Mouse (Mus musculus) spleen, adult 2 months (tissue): ENCODE measurements around the gene Gfer. TPM values are rescaled to one million over a fixed set of nuclear protein-coding genes. Genes with fewer than 3 reads are reported as not detected.
"Not testable (repeated sequence)": the region's sequence is repeated elsewhere in the genome, so short reads cannot be mapped to it uniquely, and the experiment has no call there.

Experiments
- DNase-seq, 2 experiments: peaks; one replicate each; pipeline versions ENCODE4 v3.0.0 to v3.0.0-alpha.2; 2012 to 2021; ENCODE audit warnings: low spot score in 2 of 2, low read depth in 1 of 2
- H3K27ac ChIP-seq: fragments of 200-500 bp; 2 replicates; pipeline ENCODE4 v1.5.1; 2012; ENCODE audit warnings: low read length, inconsistent platforms; ENCODE audit not compliant: insufficient read depth
- H3K27me3 ChIP-seq: fragments of 200-500 bp; 2 replicates; pipeline ENCODE4 v1.6.1; 2012; ENCODE audit warnings: mild to moderate bottlenecking, moderate library complexity, low read length, inconsistent platforms; ENCODE audit not compliant: control insufficient read depth, insufficient read depth
- H3K36me3 ChIP-seq: fragments of 200-500 bp; 2 replicates; pipeline ENCODE4 v1.6.1; 2012; ENCODE audit warnings: mild to moderate bottlenecking, low read length, inconsistent platforms; ENCODE audit not compliant: control insufficient read depth, insufficient read depth
- H3K4me1 ChIP-seq: fragments of 200-500 bp; 2 replicates; pipeline ENCODE4 v1.6.1; 2011; ENCODE audit warnings: inconsistent platforms; ENCODE audit not compliant: control insufficient read depth, insufficient read depth, insufficient read length
- H3K4me3 ChIP-seq: fragments of 200-500 bp; 2 replicates; pipeline ENCODE4 v1.5.1; 2011; ENCODE audit warnings: mild to moderate bottlenecking, inconsistent platforms; ENCODE audit not compliant: insufficient read depth, insufficient read length; ENCODE audit errors: extremely low read depth
- CTCF ChIP-seq: fragments of 200-500 bp; IDR thresholded peaks from 2 replicates; pipeline ENCODE4 v1.5.1; 2011; ENCODE audit warnings: mild to moderate bottlenecking, inconsistent platforms; ENCODE audit not compliant: insufficient read depth, insufficient read length, insufficient replicate concordance; ENCODE audit errors: extremely low read depth
- POLR2A ChIP-seq: fragments of 200-500 bp; IDR thresholded peaks from 2 replicates; pipeline ENCODE4 v1.6.1; 2011; ENCODE audit warnings: low read depth, low read length, inconsistent platforms
- WGBS: fragments of 180-500 bp; shearing (Covaris S2); methylation state at CpG from one replicate; pipeline ENCODE4 v1.1.7; 2018; 5-methylcytosine and 5-hydroxymethylcytosine counted together
- polyA plus RNA-seq: library from polyadenylated mRNA; depleted of rRNA; stranded (reverse); fragments of >200 nt; gene quantifications from 2 replicates; pipeline ENCODE4 v1.2.3, GENCODE M21; 2012

Gfer gene
- polyA plus RNA-seq, 1 experiment: 13.8 TPM

- Histone ChIP-seq H3K4me3 (no peak overlapping the region), H3K27me3 (no peaks in the 10 kb centered on the region), H3K36me3 (peaks cover 16% of the 10 kb centered on the region), H3K4me1 (peaks cover 12% of the 10 kb centered on the region; the same call in 1 of the 2 replicates), H3K27ac (no peak overlapping the region)
- no peak for DNase-seq
- 52% methylated on average over 7 of the region's 7 CpGs for WGBS
- TF ChIP-seq POLR2A: no peak
- TF ChIP-seq CTCF: no peak
These were observed 21.7 kb downstream of the Gfer start for GRCm38 (mm10) chr17:24674277-24674676.

DNA sequence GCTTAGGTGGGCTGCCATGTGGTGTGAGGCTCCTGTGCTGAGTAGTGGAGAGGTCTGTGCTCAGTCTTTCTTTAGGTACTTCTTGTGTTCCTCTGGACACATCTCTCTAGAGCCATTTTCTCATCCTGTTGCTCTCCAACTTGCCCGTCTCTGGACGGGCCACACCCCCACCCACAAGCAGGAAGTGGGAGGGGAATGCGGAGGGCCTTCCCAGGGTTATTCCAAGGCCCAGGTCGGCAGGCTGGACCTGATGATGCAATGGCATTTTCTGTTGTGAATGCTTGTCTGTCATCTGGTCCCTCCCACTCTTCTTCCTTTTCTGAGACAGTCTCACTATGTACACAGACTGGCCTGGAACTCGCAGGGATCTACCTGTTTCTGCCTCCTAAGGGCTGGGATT, 23.8 kb downstream of the Gfer start:
- no peak overlapping the region for H3K27ac ChIP-seq
- H3K36me3 ChIP-seq: peaks cover 3% of the 10 kb centered on the region
- peaks cover 12% of the 10 kb centered on the region; the same call in 1 of the 2 replicates for H3K4me1 ChIP-seq
- TF ChIP-seq CTCF (no peak), POLR2A (no peak)
- H3K27me3 ChIP-seq: no peaks in the 10 kb centered on the region
- no peak for DNase-seq
- 41% methylated on average over 5 of the region's 5 CpGs for WGBS
- no peak overlapping the region for H3K4me3 ChIP-seq

DNA sequence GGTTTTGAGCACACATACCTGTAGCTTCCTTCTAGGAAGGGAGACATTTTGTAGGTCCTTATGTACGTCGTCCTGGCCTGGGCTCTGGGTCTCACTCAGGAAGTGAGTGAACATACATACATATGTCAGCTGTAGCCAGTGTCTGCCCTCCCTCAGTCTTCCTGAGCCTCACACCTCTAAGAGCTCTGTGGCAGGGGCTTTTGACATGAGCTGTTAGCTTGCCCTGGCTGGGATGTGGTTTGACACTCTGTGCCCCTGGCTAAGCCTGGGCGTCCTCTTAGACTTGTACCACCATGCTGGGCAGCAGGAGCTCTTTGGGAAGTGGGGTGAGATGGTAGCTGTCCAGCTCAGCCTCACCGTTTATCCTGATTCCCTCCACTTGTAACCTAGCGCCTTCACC, 24.6 kb downstream of the Gfer start:
- Histone ChIP-seq H3K27me3 (no peaks in the 10 kb centered on the region), H3K36me3 (no peaks in the 10 kb centered on the region), H3K4me1 (peaks cover 12% of the 10 kb centered on the region; the same call in 1 of the 2 replicates), H3K27ac (no peak overlapping the region), H3K4me3 (no peak overlapping the region)
- WGBS: 70% methylated on average over 5 of the region's 5 CpGs
- no peak for DNase-seq
- TF ChIP-seq CTCF (no peak), POLR2A (no peak)

GRCm38 (mm10) chr17:24670246-24670844, 25.6 kb downstream of the Gfer start:
- no peaks in the 10 kb centered on the region for H3K27me3 ChIP-seq
- DNase-seq: no peak
- no peaks in the 10 kb centered on the region for H3K36me3 ChIP-seq
- TF ChIP-seq CTCF: no peak
- no peak for TF ChIP-seq POLR2A
- peak overlapping the region; percentile 76 for H3K4me3 ChIP-seq
- WGBS: 11% methylated on average over 8 of the region's 8 CpGs
- no peak overlapping the region for H3K27ac ChIP-seq
- peaks cover 12% of the 10 kb centered on the region; the same call in 1 of the 2 replicates for H3K4me1 ChIP-seq

GRCm38 (mm10) chr17:24669545-24670245, 26.3 kb downstream of the Gfer start, which contains the start of gene Zfp598:
Gene Zfp598 (plus strand): TSS chr17:24669687.
- H3K27ac ChIP-seq: peak within 1 kb of the TSS; percentile 58
- TF ChIP-seq CTCF (no peak), POLR2A (peak; percentile 41; the same call in 1 of the 2 replicates)
- peak; percentile 86 to 94 for DNase-seq
- 1% methylated on average over 76 of the region's 80 CpGs for WGBS
- peak within 1 kb of the TSS; percentile 76 for H3K4me3 ChIP-seq
- no peaks in the 10 kb centered on the region for H3K36me3 ChIP-seq
- no peaks in the 10 kb centered on the region for H3K27me3 ChIP-seq
- H3K4me1 ChIP-seq: peaks cover 12% of the 10 kb centered on the region; the same call in 1 of the 2 replicates

- H3K4me1 ChIP-seq: peaks cover 12% of the 10 kb centered on the region; the same call in 1 of the 2 replicates
- not testable (repeated sequence) for H3K27me3 ChIP-seq, DNase-seq, H3K36me3 ChIP-seq
- H3K4me3 ChIP-seq: peak overlapping the region; percentile 49
- 8% methylated on average over 15 of the region's 15 CpGs for WGBS
- H3K27ac ChIP-seq: peak overlapping the region; percentile 46; the same call in 1 of the 2 replicates
These were observed 26.8 kb downstream of the Gfer start for GRCm38 (mm10) chr17:24669214-24669544.

- H3K27me3 ChIP-seq: no peaks in the 10 kb centered on the region
- H3K36me3 ChIP-seq: no peaks in the 10 kb centered on the region
- H3K27ac ChIP-seq: no peak overlapping the region
- WGBS: 17% methylated on average over 6 of the region's 6 CpGs
- H3K4me1 ChIP-seq: peaks cover 12% of the 10 kb centered on the region; the same call in 1 of the 2 replicates
- TF ChIP-seq CTCF: peak; percentile 41; the same call in 1 of the 2 replicates
- TF ChIP-seq POLR2A: no peak
- no peak overlapping the region for H3K4me3 ChIP-seq
- DNase-seq: peak; percentile 52 to 71
These were observed 28.5 kb downstream of the Gfer start for GRCm38 (mm10) chr17:24667416-24667815.

DNA sequence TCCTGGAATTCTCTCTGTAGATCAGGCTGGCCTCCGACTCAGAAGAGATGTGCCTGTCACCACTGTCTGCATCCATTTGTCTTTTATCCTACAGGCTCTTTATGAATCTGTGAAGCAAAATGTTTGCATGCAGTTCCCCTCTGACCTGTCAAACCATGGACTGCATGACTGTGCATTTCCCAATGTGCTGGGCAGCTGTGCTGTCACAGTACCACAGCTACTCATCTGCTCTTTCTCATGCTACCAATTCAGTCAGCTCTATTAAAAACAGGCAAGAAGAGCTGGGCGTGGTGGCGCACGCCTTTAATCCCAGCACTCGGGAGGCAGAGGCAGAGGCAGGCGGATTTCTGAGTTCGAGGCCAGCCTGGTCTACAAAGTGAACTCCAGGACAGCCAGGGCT, 28.9 kb downstream of the Gfer start:
- not testable (repeated sequence) for H3K36me3 ChIP-seq, H3K27ac ChIP-seq, H3K27me3 ChIP-seq, DNase-seq, H3K4me3 ChIP-seq
- WGBS: 78% methylated on average over 7 of the region's 7 CpGs
- H3K4me1 ChIP-seq: peaks cover 10% of the 10 kb centered on the region; the same call in 1 of the 2 replicates
